9 mouse cellular contexts compared by ENCODE assay signal in genomic region chr5:134186961-134187731, GRCm38 (mm10). TPM values are rescaled to one million over a fixed set of nuclear protein-coding genes. Genes with fewer than 3 reads are reported as not detected.
DNase-seq lines count a peak whose midpoint lies in the region; ATAC-seq and TF ChIP-seq lines count a peak whose summit lies in the region.
"Had no signal": no experiment of that assay in that cellular context is flagged by ENCODE, and none has a peak within 500 bp of the region (broad histone marks: within the 10 kb centered on the region; RNA-seq: fewer than 3 reads in every experiment).

No protein-coding gene starts in this region.

- H3K36me3 ChIP-seq in intestine, postnatal 0 days (ENCODE audit: control insufficient read depth, insufficient read depth) = peaks cover 3% of the 10 kb centered on the region; the same call in 1 of the 2 replicates
- H3K36me3 ChIP-seq in intestine, embryonic 16.5 days (ENCODE audit: control insufficient read depth, insufficient read depth, low read length) = no peaks in the 10 kb centered on the region
- no peaks in the 10 kb centered on the region for H3K36me3 ChIP-seq in ES-Bruce4 (ENCODE audit: control insufficient read depth, insufficient read depth, low read length, poor library complexity, severe bottlenecking)
- no peaks in the 10 kb centered on the region for H3K36me3 ChIP-seq in liver, postnatal 0 days (replicated peaks; ENCODE audit: insufficient read depth, low read length)
- H3K36me3 ChIP-seq: neural tube, embryonic 12.5 days had no signal

- TF ChIP-seq EP300 in ES-Bruce4 (IDR thresholded peaks at IDR 0.05; ENCODE audit: insufficient read depth, low read depth, low read length) = peak; percentile 53; the same call in 1 of the 2 replicates
- no peak for TF ChIP-seq EP300 in liver, postnatal 0 days (IDR thresholded peaks at IDR 0.05; ENCODE audit: low read depth)

- peak; percentile 91 for TF ChIP-seq CTCF in intestine, postnatal 0 days (IDR thresholded peaks at IDR 0.05; ENCODE audit: low read depth)
- TF ChIP-seq CTCF in ES-Bruce4 (IDR thresholded peaks at IDR 0.05; ENCODE audit: low read depth, low read length) = peak; percentile 98
- peak; percentile 95 for TF ChIP-seq CTCF in liver, postnatal 0 days (IDR thresholded peaks at IDR 0.05; ENCODE audit: low read depth)

- H3K4me1 ChIP-seq in intestine, postnatal 0 days (replicated peaks; ENCODE audit: control insufficient read depth, insufficient read depth, low read length) = 0 out of 2 replicates have a peak, but pooled peaks cover 9% of the 10 kb centered on the region
- peaks cover 14% of the 10 kb centered on the region for H3K4me1 ChIP-seq in intestine, embryonic 16.5 days (ENCODE audit: control insufficient read depth, insufficient read depth, low read length)
- no peaks in the 10 kb centered on the region for H3K4me1 ChIP-seq in ES-Bruce4 (ENCODE audit: control insufficient read depth, insufficient read depth, low read length)
- H3K4me1 ChIP-seq in liver, postnatal 0 days (ENCODE audit: insufficient read depth) = peaks cover 18% of the 10 kb centered on the region

- WGBS in intestine, postnatal 0 days = 70% methylated on average over 4 of the region's 4 CpGs
- WGBS in intestine, embryonic 16.5 days = 74% methylated on average over 4 of the region's 4 CpGs
- WGBS in liver, postnatal 0 days (ENCODE audit: insufficient replicate concordance) = 64% methylated on average over 4 of the region's 4 CpGs

- H3K9ac ChIP-seq in intestine, postnatal 0 days (ENCODE audit: low read depth, low read length) = no peak overlapping the region
- no peak overlapping the region for H3K9ac ChIP-seq in intestine, embryonic 16.5 days (ENCODE audit: low read depth, low read length)
- H3K9ac ChIP-seq in ES-Bruce4 (ENCODE audit: low read depth, poor library complexity, severe bottlenecking) = no peak overlapping the region
- no peak overlapping the region for H3K9ac ChIP-seq in liver, postnatal 0 days (replicated peaks)
- H3K9ac ChIP-seq: neural tube, embryonic 12.5 days had no signal

- ATAC-seq in intestine, postnatal 0 days = no peak
- no peak for ATAC-seq in intestine, embryonic 16.5 days
- no peak for ATAC-seq in liver, postnatal 0 days
- ATAC-seq in erythroblast, adult 5-6 weeks (replicated peaks; ENCODE audit: low FRiP score, poor library complexity, severe bottlenecking) = no peak

- no peak overlapping the region for H3K4me3 ChIP-seq in intestine, postnatal 0 days (ENCODE audit: low read depth, low read length)
- no peak overlapping the region for H3K4me3 ChIP-seq in intestine, embryonic 16.5 days (ENCODE audit: low read length)
- no peak overlapping the region for H3K4me3 ChIP-seq in ES-Bruce4 (ENCODE audit: low read depth, low read length)
- no peak overlapping the region for H3K4me3 ChIP-seq in liver, postnatal 0 days (ENCODE audit: low read depth, low read length)
- H3K4me3 ChIP-seq: neural tube, embryonic 12.5 days had no signal

- H3K27me3 ChIP-seq in intestine, postnatal 0 days (replicated peaks; ENCODE audit: control insufficient read depth, insufficient read depth, low read length) = no peaks in the 10 kb centered on the region
- no peaks in the 10 kb centered on the region for H3K27me3 ChIP-seq in intestine, embryonic 16.5 days (replicated peaks; ENCODE audit: control insufficient read depth, insufficient read depth, low read length)
- H3K27me3 ChIP-seq in ES-Bruce4 (ENCODE audit: control insufficient read depth, insufficient read depth, low read length, poor library complexity, severe bottlenecking) = no peaks in the 10 kb centered on the region
- no peaks in the 10 kb centered on the region for H3K27me3 ChIP-seq in liver, postnatal 0 days (ENCODE audit: insufficient read depth, low read length)
- H3K27me3 ChIP-seq: neural tube, embryonic 12.5 days had no signal

- no peaks in the 10 kb centered on the region for H3K9me3 ChIP-seq in intestine, postnatal 0 days (ENCODE audit: control insufficient read depth)
- no peaks in the 10 kb centered on the region; the same call in 1 of the 2 replicates for H3K9me3 ChIP-seq in intestine, embryonic 16.5 days (ENCODE audit: control insufficient read depth, low read length)
- no peaks in the 10 kb centered on the region for H3K9me3 ChIP-seq in ES-Bruce4 (replicated peaks; ENCODE audit: control insufficient read depth, insufficient read depth, low read length, poor library complexity, severe bottlenecking)
- no peaks in the 10 kb centered on the region for H3K9me3 ChIP-seq in liver, postnatal 0 days (ENCODE audit: low read length)
- H3K9me3 ChIP-seq: neural tube, embryonic 12.5 days had no signal

- H3K27ac ChIP-seq in intestine, postnatal 0 days (ENCODE audit: low read depth, low read length) = no peak overlapping the region
- H3K27ac ChIP-seq in intestine, embryonic 16.5 days (ENCODE audit: low read length) = no peak overlapping the region
- no peak overlapping the region for H3K27ac ChIP-seq in ES-Bruce4 (ENCODE audit: insufficient read depth, low read length)
- no peak overlapping the region for H3K27ac ChIP-seq in liver, postnatal 0 days (ENCODE audit: low read depth)
- H3K27ac ChIP-seq: neural tube, embryonic 12.5 days had no signal

- peak; percentile 71 for DNase-seq in adrenal gland, postnatal 10 days
- DNase-seq in forelimb bud, embryonic 11.5 days (ENCODE audit: low read depth, low spot score) = peak; percentile 69
- peak; percentile 80 for DNase-seq in liver, postnatal 0 days
- peak; percentile 67 for DNase-seq in right cerebral cortex, postnatal 14 days

- TF ChIP-seq POLR2A in ES-Bruce4 (IDR thresholded peaks at IDR 0.05; ENCODE audit: insufficient read depth, low read length) = no peak

- no peak overlapping the region for H3K4me2 ChIP-seq in intestine, postnatal 0 days (replicated peaks; ENCODE audit: low read depth)
- no peak overlapping the region for H3K4me2 ChIP-seq in intestine, embryonic 16.5 days (ENCODE audit: low read depth, low read length)
- H3K4me2 ChIP-seq in liver, postnatal 0 days (ENCODE audit: low read depth, low read length) = no peak overlapping the region
- H3K4me2 ChIP-seq: neural tube, embryonic 12.5 days had no signal

RNA-seq across cellular contexts. Expression of gene Gtf2ird2, which starts 3.3 kb away (rescaled TPM):
- polyA plus RNA-seq in intestine, postnatal 0 days (2015; fragmentation: Nextera tagmentation; extraction: Ambion mirVana) = 2.9 and 3.6 TPM in 2 replicates
- 7.0 TPM in 2 replicates for polyA plus RNA-seq in intestine, embryonic 16.5 days (2015; fragmentation: Nextera tagmentation; extraction: Ambion mirVana)
- 3.2 and 5.6 TPM in 2 replicates for polyA plus RNA-seq in ES-Bruce4 (2011; ENCODE audit: insufficient read depth, insufficient read length, low read depth, missing spikeins)
- 10 to 100 TPM in 1 of 2 experiments, 1 to 10 TPM in 1; 7.4 to 12.0 TPM for total RNA-seq in adrenal gland, postnatal 10 days (2021)
- polyA plus RNA-seq in liver, postnatal 0 days (2015; fragmentation: Nextera tagmentation; extraction: Ambion mirVana) = 1.8 and 2.1 TPM in 2 replicates
- total RNA-seq in erythroblast, adult 5-6 weeks (2015; ENCODE audit: low replicate concordance) = 2.5 TPM in 1 of 2 replicates, not detected in the other
- total RNA-seq in erythroblast, adult 5-6 weeks (2017; ENCODE audit: low replicate concordance) = 1.2 and 1.7 TPM in 2 replicates

RNA-seq across cellular contexts. Expression of gene Rcc1l, which starts 10.6 kb away (rescaled TPM):
- polyA plus RNA-seq in intestine, postnatal 0 days (2015; fragmentation: Nextera tagmentation; extraction: Ambion mirVana) = 14.7 and 16.1 TPM in 2 replicates
- 26.6 and 28.5 TPM in 2 replicates for polyA plus RNA-seq in intestine, embryonic 16.5 days (2015; fragmentation: Nextera tagmentation; extraction: Ambion mirVana)
- polyA plus RNA-seq in ES-Bruce4 (2011; ENCODE audit: insufficient read depth, insufficient read length, low read depth, missing spikeins) = 15.9 and 16.1 TPM in 2 replicates
- 10 to 100 TPM; 26.6 to 29.4 TPM for total RNA-seq in adrenal gland, postnatal 10 days (2021)
- polyA plus RNA-seq in liver, postnatal 0 days (2015; fragmentation: Nextera tagmentation; extraction: Ambion mirVana) = 10.2 and 10.8 TPM in 2 replicates
- 0.96 TPM in 1 of 2 replicates, not detected in the other for total RNA-seq in erythroblast, adult 5-6 weeks (2015; ENCODE audit: low replicate concordance)
- total RNA-seq in erythroblast, adult 5-6 weeks (2017; ENCODE audit: low replicate concordance) = 0.84 and 1.3 TPM in 2 replicates

RNA-seq across cellular contexts. Expression of gene Ncf1, which starts 42.3 kb away (rescaled TPM):
- polyA plus RNA-seq in intestine, postnatal 0 days (2015; fragmentation: Nextera tagmentation; extraction: Ambion mirVana) = 2.1 TPM in 2 replicates
- 5.7 and 6.6 TPM in 2 replicates for polyA plus RNA-seq in intestine, embryonic 16.5 days (2015; fragmentation: Nextera tagmentation; extraction: Ambion mirVana)
- polyA plus RNA-seq in ES-Bruce4 (2011; ENCODE audit: insufficient read depth, insufficient read length, low read depth, missing spikeins) = not detected in 2 replicates
- 10 to 100 TPM in 1 of 2 experiments, 1 to 10 TPM in 1; 8.4 to 10.2 TPM for total RNA-seq in adrenal gland, postnatal 10 days (2021)
- polyA plus RNA-seq in liver, postnatal 0 days (2015; fragmentation: Nextera tagmentation; extraction: Ambion mirVana) = 24.4 and 26.0 TPM in 2 replicates
- total RNA-seq in erythroblast, adult 5-6 weeks (2015; ENCODE audit: low replicate concordance) = 101 and 103 TPM in 2 replicates
- total RNA-seq in erythroblast, adult 5-6 weeks (2017; ENCODE audit: low replicate concordance) = 91.7 and 92.6 TPM in 2 replicates
